Mouse (Mus musculus) heart, postnatal 4 days (tissue): Measurements from ENCODE around the gene Tob1. TPM values are rescaled to one million over a fixed set of nuclear protein-coding genes. Genes with fewer than 3 reads are reported as not detected.

Source experiments
- DNase-seq: peaks from one replicate; pipeline ENCODE4 v3.0.0; 2021
- total RNA-seq, 2 experiments: library from RNA; stranded (reverse); gene quantifications; 2 replicates each; pipeline ENCODE4 v1.2.3; 2021

Gene Tob1
- total RNA-seq, 2 experiments from 2014 or later = 62.2 to 69.9 TPM

DNA sequence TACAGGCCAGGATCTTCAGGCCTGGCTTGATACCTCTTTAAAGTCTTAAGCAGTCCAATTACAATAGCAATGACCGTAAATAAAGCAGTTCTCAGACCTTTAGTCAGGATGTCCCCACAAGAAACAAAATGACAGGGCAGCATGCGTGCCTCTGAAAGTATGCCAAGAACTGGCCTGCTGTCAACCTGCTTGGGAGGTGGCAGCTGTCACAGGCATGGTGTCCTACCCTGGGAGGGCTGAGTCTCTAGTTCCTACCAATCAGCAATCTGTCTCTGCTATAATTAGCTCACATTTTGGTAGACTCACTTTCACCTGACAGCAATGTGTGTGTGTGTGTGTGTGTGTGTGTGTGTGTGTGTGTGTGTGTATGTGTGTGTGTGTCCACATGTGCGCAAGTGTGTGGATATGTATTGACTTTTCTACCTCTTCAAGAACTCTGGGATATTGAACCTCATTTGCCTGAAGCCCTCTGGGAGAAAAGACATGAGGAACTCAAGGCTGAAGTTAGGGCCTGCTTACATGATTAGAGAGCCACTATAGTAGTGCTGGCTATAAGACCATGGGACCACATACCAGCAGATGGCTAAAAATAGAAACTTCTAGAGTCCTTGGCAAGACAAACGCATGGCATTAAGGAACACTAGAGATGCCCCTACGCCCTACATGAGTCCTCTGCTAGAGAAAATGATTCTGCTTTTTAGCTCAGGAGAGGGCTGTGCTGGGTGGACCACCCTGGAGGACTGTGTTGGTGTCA, 18.1 kb downstream of the Tob1 start:
- DNase-seq = peak; percentile 67

DNA sequence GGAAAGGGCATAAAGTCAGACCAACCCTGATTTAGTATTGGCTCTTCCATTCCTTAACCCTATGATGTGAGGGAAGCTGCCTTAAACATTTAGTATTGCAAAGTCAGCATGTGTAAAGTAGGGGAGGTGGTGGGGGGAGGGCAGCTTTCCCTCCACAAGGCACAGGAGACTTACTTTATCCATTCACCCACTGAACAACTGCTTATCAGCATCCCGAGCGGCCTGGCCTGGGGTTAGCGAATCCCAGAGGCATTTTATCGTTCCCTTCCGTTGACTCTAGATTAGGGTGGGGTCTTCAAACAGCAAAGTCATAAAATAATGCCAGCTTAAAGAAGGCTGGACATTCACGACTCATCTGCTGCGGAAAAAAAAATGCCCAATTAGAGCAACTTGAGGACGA, 19.0 kb downstream of the Tob1 start:
- no peak for DNase-seq

GRCm38 (mm10) chr11:94231821-94232552, 20.7 kb downstream of the Tob1 start:
- DNase-seq = peak; percentile 64

DNA sequence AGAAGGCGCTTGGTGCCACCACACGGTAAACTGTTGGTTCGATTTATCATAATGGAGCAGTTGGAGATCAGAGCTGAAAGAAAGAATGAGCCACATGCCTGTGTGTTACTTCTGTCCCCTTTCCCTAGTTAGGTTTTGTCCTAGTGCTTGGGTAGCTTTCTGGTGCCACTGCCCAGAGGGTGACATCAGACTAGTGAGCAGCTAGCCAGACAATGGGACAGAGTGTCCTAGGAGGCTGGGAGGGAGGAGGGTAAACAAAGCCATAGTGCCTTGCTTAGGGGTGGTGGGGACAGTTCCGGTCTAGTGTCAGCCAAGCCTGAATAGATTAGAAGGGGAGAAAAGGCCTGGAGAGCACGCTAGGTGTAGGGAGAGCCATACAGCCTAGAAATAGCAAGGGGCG, 22.2 kb downstream of the Tob1 start:
- peak; percentile 43 for DNase-seq

GRCm38 (mm10) chr11:94234380-94234779, 23.1 kb downstream of the Tob1 start:
- DNase-seq = no peak

GRCm38 (mm10) chr11:94234857-94235256, 23.6 kb downstream of the Tob1 start:
- DNase-seq = no peak

DNA sequence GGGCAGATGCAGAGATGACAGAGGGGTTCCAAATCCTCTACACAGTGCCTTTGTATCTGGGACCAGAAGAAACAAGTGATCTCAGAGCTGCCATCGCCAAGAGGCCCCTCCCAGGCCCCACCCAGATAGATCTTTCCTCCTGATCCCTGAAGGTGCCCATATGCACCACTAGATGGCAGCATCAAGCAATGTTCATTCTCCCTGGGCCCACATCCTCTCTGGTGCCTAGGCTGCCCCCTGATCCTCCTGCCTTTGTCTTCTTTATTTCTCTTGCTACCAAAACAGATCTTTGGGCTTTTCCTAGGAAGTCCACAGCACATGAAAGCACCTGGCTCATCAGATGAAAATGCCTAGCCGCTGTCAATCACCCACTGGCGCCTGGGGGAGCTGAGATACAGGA, 24.8 kb downstream of the Tob1 start:
- peak; percentile 76 for DNase-seq

DNA sequence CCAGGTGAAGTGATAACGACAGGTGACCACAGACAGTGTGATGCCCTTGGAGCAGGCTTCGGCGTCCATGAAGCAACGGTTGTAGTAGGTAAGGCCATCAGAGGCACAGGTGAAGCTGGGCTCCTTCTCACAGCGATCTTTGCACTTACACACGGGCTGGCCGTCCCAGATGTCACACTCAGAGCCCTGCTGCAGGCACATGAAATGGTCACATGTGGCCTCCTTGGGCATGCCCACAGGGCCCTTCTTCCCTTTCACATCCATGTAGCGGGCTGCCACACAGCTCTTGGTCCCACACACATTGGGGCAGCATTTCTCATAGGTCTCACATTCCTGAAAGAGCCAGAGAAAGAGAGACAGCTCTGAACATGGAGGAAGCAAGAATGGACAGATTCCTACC, 27.5 kb downstream of the Tob1 start:
- DNase-seq = no peak

GRCm38 (mm10) chr11:94239706-94240105, 28.5 kb downstream of the Tob1 start:
- DNase-seq = no peak

- DNase-seq = peak; percentile 52
Measured at GRCm38 (mm10) chr11:94242760-94243421, 31.6 kb downstream of the Tob1 start.

DNA sequence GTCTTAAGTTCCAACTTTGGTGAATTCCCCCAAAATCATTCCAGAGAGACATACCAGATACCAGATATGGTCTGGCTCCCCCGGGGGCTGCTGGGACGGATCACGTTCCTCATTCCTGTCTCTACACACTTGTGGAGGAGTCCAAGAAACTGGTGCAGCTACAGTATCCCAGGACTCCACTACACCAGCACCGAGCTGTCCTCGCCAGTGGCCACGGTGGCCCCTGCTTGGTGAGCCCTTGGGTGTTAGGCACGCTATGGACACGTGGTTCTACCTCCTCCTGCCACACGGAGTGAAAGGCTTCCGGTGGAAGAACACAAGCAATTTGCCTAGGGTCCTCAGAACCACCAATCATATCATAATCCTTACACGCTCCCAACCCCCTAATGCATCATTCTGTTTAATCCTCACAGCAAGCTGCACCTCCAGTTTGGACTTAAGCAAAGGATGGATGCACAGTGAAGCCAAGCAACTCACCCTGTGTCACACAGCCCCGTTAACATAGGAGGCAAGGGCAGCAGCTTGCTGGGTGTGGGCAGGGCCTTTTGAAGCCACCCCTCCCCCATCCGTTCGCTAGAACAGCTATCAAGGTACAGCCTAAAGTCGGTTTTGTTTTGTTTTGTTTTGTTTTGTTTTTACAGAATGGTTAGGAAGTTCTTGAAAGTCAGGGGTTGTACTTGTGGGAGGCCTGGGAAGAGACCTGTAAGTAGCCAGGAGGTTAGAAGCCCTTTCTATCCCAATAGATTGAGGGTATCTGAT, 32.3 kb downstream of the Tob1 start:
- no peak for DNase-seq

DNA sequence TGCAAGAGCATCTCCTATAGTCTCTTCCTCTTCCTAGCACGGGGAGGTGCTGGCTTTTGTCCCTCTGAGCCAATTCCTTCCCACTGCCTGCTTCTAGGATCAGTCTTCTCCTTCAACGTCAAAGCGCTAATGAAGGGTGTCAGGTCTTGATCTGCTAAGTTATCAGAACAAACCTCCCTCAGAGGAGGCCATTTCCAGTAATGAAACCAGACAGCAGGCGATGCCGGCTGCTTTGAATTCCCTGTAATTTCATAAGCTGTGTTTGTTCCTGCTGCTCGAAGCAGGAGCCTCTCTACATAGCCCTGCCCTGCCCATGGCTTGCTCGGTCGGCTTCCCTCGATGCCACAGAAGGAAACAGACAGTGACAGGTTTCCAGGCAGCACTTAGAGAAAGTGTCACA, 33.1 kb downstream of the Tob1 start:
- no peak for DNase-seq

GRCm38 (mm10) chr11:94245955-94246788, 34.9 kb downstream of the Tob1 start, which contains the start of gene Wfikkn2:
Gene Wfikkn2 (minus strand): TSS chr11:94246005.
- DNase-seq = no peak

- DNase-seq = no peak
Measured at GRCm38 (mm10) chr11:94246789-94247061, 35.5 kb downstream of the Tob1 start.

- DNase-seq = no peak
Measured at GRCm38 (mm10) chr11:94253156-94253555, 41.9 kb downstream of the Tob1 start.

GRCm38 (mm10) chr11:94253691-94254090, 42.4 kb downstream of the Tob1 start:
- no peak for DNase-seq

DNA sequence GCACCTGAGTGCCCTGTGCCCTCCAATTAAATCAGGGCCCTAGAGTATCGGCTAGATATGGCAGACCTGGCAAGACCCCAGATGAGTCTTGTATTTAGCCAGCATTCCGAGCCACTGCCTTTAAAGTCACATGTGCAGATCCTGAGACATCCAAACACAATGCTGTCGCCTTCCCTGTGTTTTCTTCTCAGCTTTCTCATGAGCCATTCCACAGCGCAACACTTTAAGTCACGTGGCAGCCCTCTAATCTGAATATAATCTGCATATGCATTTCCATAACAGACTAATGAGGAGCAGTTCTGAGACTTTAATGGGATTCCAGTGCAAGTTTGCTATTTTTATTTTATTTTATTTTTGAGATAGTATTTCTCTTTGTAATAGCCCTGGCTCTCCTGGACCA, 44.5 kb downstream of the Tob1 start:
- no peak for DNase-seq

GRCm38 (mm10) chr11:94257987-94258386, 46.7 kb downstream of the Tob1 start:
- DNase-seq = peak; percentile 45

- DNase-seq = no peak
Measured at GRCm38 (mm10) chr11:94259814-94260213, 48.6 kb downstream of the Tob1 start.

- DNase-seq = no peak
Measured at GRCm38 (mm10) chr11:94261585-94262370, 50.5 kb downstream of the Tob1 start.
